Mouse (Mus musculus) kidney, postnatal 36 days (tissue): ENCODE results near the gene Armc8.

ENCODE experiments used
- DNase-seq, 2 experiments: peaks; one replicate each; pipeline ENCODE4 v3.0.0; 2021 to 2022; ENCODE audit warnings: mixed read lengths in 2 of 2

Gene Armc8

DNA sequence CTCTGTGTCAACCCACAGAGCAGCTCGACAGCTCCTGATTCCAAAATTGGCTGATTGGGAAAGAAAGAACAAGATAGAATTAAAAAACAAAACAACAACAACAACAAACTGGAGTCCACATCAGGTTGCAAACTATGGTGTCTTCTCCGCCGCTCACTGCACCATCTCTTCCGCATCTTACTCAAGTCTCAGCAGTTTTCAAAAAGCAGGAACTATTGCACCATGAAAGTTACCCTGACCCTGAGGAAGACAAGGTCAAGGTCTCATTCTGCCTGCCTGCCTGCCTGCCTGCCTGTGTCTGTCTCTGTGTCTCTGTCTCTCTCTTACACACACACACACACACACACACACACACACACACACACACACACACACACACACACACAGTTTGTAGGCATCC, 69.4 kb downstream of the Armc8 start:
- no peak for DNase-seq

GRCm38 (mm10) chr9:99492634-99493200, 76.0 kb downstream of the Armc8 start:
- no peak for DNase-seq

GRCm38 (mm10) chr9:99491050-99491449, 77.6 kb downstream of the Armc8 start:
- no peak for DNase-seq

DNA sequence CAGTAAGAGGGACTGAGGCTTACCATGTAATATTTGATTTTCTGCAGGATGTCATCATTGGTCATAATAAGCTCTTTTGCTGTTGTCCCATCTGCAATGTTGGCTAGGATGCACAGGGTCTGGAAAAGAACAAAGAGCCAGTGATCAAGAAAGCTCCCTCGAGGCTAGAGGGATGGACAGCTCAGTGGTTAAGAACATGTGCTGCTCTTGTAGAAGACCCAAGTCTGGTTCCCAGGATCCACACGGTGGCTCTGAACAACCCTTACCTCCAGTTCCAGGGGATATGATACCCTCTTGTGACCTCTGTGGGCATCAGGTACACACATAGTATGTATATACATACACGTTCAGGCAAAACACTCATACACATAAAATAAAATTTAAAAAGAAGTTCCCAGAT, 80.9 kb downstream of the Armc8 start:
- no peak for DNase-seq

DNA sequence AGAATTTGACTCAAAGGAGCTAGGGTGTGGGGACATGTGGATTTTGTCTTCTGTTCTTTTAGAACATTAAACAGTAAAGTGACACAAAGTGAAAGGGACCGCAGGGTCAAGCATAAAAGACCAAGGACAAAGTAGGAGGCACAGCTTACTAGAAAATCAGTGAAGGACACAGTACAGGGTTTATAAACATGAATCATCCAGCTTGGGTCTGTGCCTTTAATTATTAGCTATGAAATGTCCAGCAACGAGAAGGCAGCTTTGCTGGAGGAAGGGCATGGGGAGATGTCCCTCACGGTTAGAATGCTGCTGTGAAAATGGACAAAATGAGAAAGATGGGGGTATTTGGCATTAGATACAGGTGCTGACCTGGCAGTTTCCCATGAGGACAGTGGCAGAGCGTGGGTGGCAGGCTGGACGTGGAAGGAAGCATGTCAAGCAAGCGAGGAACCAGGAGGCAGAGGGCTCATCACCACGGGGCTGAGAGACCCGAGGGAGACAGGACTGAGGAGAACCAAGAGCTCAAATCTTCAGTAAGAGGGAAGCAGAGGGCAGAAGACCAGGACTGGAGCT, 81.5 kb downstream of the Armc8 start:
- DNase-seq = no peak

- no peak for DNase-seq
Measured at GRCm38 (mm10) chr9:99485144-99485543, 83.6 kb downstream of the Armc8 start.

DNA sequence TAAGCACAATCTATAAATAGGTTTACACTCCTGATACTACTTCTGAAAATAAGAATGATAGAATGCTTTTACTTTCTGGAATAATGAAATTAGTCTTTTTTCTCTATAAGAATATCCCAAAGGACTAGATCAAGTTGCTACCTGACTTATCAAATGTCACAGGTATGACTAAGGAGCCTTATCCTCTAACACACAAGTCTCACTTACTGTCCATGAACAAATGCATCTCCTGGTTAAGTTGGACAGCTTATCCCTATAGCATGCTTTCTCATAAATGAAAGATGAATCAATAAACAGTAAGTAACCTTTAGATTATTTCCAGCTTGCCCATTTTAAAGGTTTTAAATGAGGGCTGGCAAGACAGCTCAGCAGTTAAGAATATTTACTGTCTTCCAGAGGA, 84.1 kb downstream of the Armc8 start:
- DNase-seq = no peak

DNA sequence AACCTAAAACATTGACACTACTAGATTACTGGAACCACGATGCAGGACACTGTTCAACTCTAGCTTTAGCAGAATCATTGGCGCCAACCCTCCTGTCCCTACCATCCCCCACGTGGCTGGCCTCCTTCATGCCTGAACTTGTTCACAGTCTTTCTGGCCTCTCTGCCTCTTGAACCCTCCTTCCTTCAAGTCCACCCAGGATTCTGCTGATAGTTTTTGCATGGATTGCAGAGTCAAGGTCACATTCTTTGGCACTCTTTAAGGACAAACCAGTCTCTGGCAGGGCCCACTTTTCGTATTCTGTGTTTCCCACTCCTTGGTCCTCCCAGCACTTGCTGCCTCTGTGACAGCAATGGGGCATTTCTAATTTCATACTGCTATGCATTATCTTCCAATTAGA, 85.5 kb downstream of the Armc8 start:
- DNase-seq = no peak

DNA sequence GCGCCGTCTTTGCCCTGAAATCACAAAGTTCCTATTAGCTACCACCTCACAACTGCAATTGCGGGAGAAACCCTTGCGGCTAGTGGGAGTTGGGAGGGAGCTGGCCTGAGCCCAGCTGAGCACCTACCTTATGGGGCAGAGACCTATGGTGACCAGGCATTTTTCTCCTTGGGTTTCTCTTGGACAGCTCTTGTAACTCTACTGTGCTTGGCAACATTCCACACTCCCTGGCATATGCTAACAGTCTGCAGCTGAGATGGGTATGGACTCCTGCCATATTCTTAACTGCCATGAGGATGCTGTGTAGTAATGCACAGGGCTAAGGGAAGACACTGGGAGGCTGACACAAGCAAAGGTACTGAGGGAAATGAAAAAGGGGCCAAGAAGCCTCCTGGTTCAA, 87.9 kb downstream of the Armc8 start:
- no peak for DNase-seq

DNA sequence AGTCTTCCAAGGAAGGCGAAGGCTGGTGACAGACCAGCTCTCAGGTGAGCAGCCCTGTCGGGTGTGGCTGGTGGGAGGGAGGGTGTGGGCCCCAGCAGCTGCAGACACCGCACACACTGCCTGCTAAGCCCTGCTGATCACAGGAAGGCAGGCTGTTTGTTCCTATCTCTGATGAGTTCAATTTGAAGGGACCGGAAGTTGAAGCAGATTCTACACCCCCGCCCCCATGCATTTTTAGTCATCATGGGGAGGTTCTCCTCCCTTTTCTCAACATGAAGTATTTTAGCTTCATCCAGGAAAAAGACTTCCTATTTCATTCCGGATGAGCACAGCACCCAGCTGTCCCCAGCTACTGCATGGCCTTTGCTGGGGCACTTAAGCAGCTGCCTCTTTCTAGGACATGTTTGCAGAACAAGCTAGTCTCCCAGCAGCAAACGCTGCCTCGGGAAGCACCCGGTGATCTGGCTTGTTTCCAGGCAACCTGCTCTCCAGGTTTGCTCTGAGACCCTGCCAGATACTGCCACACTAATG, 89.5 kb downstream of the Armc8 start:
- DNase-seq = no peak

GRCm38 (mm10) chr9:99471334-99471733, 97.4 kb downstream of the Armc8 start:
- no peak for DNase-seq

GRCm38 (mm10) chr9:99470347-99471092, 98.2 kb downstream of the Armc8 start:
- no peak for DNase-seq

DNA sequence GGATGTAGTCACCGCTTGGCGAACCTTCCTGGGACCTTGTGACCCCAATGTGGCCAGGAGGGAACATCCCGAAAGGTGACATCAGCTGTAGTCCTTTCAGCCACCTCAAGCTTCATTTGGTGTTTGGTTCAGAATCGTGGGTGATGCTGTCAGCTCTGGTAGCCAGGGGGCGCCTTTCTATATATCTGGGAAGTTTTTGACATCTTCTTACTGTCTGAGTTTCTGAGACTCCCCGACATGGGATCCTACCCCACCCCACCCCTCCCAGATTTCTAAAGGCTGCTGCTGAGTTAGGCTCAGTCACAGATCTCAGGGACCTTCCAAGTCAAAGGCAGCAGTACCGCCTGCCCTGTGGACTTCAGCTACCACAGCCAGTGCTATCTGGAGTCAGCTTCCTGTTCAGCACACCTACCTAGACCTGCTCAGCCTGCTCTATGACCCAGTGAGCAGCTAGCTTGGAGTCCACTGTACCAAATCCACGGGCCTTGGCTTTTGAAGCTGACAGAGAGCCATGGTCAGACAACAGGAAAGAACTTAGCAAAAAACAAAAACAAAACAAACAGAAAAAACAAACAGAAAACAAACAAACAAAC, 98.9 kb downstream of the Armc8 start:
- peak; percentile 4 to 47 for DNase-seq

DNA sequence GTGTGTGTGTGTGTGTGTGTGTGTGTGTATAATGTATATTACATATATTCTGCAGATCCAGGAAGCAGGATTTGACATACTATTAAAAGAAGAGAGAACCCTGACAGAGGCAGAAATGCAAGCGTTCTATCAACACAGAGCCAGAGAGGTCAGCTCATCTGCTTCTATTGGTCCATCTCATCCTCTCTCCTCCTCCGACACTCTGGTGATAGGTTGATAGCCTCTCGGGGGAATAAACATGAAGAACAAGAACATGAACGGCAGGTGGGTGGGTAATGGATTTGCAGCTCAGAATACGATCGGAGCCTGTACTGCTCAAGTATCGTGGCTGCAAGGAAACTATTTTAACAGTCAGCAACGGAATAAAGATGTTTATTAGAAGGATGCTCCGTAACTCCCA, 100.1 kb downstream of the Armc8 start:
- DNase-seq = no peak

GRCm38 (mm10) chr9:99464876-99465275, 103.8 kb downstream of the Armc8 start:
- DNase-seq = no peak

GRCm38 (mm10) chr9:99459730-99460129, 109.0 kb downstream of the Armc8 start:
- no peak for DNase-seq

DNA sequence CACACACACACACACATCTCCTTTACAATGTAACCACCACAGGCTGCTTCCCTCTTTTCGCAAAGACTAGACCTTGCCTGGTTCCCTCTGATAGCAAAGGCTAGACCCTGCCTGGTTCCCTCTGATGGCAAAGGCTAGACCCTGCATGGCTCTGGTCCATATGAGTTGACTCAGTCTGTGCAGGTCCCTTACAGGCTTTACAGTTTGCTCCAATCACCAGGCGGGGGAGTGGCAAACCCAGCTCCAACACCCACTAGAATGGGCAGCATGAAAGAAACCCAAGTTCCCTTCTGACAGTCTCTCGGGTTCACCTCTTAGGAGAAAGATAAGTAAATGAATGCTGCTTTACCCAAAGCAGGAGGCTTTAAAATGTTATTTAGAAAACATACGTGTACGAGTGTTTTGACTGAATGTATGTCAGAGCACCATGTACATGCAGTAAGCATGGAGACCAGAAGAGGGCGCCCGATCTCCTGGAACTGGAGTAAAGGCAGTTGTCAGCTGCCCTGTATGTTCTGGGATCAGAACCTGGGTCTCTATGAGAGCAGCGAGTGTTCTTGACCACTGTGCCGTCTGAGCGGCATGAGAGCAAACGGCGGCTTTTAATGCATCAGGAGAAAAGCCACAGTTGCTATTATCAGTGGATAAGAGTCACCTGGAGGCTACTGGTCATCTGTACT, 110.0 kb downstream of the Armc8 start:
- DNase-seq = peak; percentile 49 to 82

GRCm38 (mm10) chr9:99454211-99454610, 114.5 kb downstream of the Armc8 start:
- no peak for DNase-seq

- DNase-seq = peak; percentile 20 to 21
Measured at GRCm38 (mm10) chr9:99451161-99451560, 117.5 kb downstream of the Armc8 start, which contains the start of gene Nme9. Nme9 (plus strand) TSS chr9:99451475.

GRCm38 (mm10) chr9:99449886-99450647, 118.6 kb downstream of the Armc8 start:
- peak; percentile 31 to 63 for DNase-seq

GRCm38 (mm10) chr9:99447323-99447722, 121.4 kb downstream of the Armc8 start:
- no peak for DNase-seq

DNA sequence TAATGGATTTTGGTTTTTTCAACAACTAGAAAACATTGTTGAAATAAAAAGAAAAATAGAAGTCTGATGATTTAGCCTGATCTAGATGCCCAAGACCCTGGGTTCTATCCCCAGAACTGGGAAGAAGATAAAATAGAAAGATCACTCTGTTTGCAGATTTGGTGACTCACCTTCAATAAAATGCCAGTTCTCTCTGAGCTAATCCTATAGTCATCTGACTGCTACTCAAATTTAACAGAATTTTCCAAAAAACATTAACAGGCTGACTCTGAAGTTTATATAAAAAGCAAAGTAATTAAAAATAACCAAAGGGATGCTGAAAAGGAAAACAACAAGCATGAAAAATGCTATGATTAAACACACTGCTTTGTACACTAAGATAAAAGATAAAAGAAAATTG, 122.4 kb downstream of the Armc8 start:
- DNase-seq = no peak
